Mouse (Mus musculus) spleen, postnatal 0 days (tissue): ENCODE measurements around the gene Spaca5. TPM values are rescaled to one million over a fixed set of nuclear protein-coding genes. Genes with fewer than 3 reads are reported as not detected.

Experiments used
- polyA plus RNA-seq: library from polyadenylated mRNA; unstranded; fragments of >200 nt; fragmentation: Nextera tagmentation; extraction: Ambion mirVana; gene quantifications from 2 replicates; pipeline ENCODE4 v1.2.1, GENCODE M21; 2015

Gene Spaca5
- polyA plus RNA-seq = not detected in 2 replicates

GRCm38 (mm10) chrX:21068106-21068505 is at the start of gene Spaca5:
TSS of gene Spaca5 (plus strand) at chrX:21068406.

GRCm38 (mm10) chrX:21061866-21062543 is 6.2 kb upstream of the Spaca5 start, which contains the start of gene Zfp182:
TSS of gene Zfp182 (minus strand) at chrX:21062316.

DNA sequence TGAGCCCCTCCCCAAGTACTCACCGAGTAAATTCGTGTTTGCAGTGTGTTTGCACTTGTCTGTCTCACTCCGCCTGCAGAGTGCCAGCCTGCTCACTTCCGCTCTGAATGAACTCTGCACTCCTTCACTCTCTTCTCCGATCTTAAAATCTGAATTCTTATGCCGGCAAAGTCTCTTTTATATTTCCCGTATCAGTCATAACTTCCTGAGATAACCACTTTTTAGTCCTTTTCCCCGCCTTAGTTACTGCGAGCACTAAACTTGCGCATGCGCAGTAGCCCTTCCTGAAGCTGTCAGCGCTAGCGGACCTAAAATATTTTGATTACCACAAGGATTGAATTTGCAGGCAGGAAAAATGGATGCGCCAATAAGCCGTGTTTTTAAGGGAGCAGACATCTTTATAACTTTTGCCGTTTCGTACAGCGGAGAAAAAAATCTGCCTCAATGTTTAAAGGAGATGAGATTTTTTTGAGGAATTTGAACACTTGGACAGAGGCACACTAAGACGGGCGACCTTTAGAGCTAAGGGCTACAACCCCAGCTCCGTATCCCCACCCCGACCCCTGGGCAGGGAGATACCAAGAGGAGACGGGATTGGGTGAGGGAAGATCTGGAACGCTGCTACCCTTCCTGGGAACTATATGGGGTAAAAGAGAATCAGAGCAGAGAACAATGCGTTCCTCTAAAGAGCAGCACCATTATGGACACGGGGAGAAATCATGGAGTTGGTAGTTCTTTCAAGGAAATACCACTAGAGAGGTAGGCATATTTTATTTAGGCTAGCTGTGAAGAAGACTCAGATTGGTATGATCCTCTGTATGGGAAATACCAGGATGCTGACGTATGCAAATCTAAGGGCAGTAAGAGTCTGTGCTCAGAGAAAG is 21.0 kb downstream of the Spaca5 start, which contains the start of gene Zfp300:
TSS of gene Zfp300 (minus strand) at position 545 of the 884 bp plus-strand sequence.

GRCm38 (mm10) chrX:21115520-21115919 is 47.3 kb downstream of the Spaca5 start, which contains the start of gene Ssxa1:
TSS of gene Ssxa1 (plus strand) at chrX:21115820.

Other genes with a start within 250 kb of the Spaca5 start
- gene Timp1, start 198.2 kb upstream of the Spaca5 start, polyA plus RNA-seq = 11.4 and 13.3 TPM in 2 replicates
- gene Syn1, start 147.4 kb upstream of the Spaca5 start, polyA plus RNA-seq = not detected in 2 replicates
- 39.1 and 60.3 TPM in 2 replicates for gene Cfp, start 136.9 kb upstream of the Spaca5 start, polyA plus RNA-seq
- gene Elk1, start 117.8 kb upstream of the Spaca5 start, polyA plus RNA-seq = 2.6 and 2.8 TPM in 2 replicates
- 62.3 and 66.8 TPM in 2 replicates for gene Uxt, start 106.4 kb upstream of the Spaca5 start, polyA plus RNA-seq
- 3.3 and 3.8 TPM in 2 replicates for gene Zfp182, start 6.1 kb upstream of the Spaca5 start, polyA plus RNA-seq
- 0.46 and 0.51 TPM in 2 replicates for gene Zfp300, start 21.1 kb downstream of the Spaca5 start, polyA plus RNA-seq
- gene Ssxa1, start 47.4 kb downstream of the Spaca5 start, polyA plus RNA-seq = not detected in 2 replicates
- not detected in 2 replicates for gene Gm21876, start 107.2 kb downstream of the Spaca5 start, polyA plus RNA-seq